Mouse (Mus musculus) megakaryocyte, embryonic 14.5 days (primary cell): ENCODE data around the gene Arid5b.

Source experiments
- FLI1 ChIP-seq: IDR thresholded peaks from 2 replicates; pipeline ENCODE4 v1.6.1; 2012; ENCODE audit warnings: low read length, inconsistent platforms, mixed read lengths
- GATA1 ChIP-seq: IDR thresholded peaks from 3 replicates; pipeline ENCODE4 v1.6.1; 2012; ENCODE audit warnings: mixed read lengths, low read length, inconsistent platforms, borderline replicate concordance

DNA sequence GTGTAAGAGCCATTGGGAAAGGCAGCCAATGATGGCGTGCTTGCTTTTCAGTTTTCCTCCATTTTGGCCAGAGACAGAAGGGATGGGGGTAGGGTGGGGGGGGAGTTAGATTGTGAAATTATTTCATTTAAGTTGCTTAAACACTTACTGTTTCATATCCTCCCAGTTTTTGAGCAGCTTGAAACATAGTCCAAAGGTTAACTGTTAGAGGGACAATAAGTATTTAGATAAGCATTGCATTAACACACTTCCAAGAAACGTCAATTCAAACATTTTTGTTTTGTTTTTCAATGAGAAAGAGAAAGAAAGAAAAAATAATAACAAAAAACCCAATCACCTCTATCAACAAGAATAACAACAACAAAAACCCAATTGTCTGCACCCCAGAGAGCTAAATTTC lies 152.0 kb downstream of the Arid5b start:
- no peak for TF ChIP-seq GATA1
- no peak for TF ChIP-seq FLI1
